Mouse (Mus musculus) lung, adult 2 months (tissue): ENCODE measurements around the gene Gns.

Source experiments
- CTCF ChIP-seq: fragments of 200-500 bp; IDR thresholded peaks from 2 replicates; pipeline ENCODE4 v1.5.1; 2011; ENCODE audit warnings: mild to moderate bottlenecking, low read length, control low read depth; ENCODE audit not compliant: insufficient read depth
- POLR2A ChIP-seq: fragments of 200-500 bp; IDR thresholded peaks from 2 replicates; pipeline ENCODE4 v1.6.1; 2011; ENCODE audit warnings: low read depth, mild to moderate bottlenecking, control low read depth, low read length, borderline replicate concordance; ENCODE audit errors: extremely low read depth

DNA sequence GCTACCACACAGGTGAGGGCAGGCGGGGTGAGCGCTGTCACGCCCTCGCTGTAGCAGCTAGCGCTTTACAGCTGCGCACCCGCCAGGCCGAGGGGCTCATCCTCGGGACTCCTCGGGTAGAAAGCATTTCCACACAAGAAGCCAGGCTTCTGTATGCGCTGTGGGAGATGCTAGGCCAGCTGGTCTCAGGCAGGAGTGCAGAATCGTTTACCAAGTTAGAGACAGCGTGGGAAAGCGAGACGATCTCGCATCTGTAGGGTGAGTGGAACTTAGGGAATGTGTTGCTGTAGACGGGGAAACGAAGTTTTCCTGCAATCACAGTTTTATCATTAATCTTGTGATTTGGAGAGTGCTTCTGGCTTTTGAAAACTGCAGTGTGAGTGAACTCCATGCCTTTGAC, 16.4 kb downstream of the Gns start:
- TF ChIP-seq CTCF (no peak), POLR2A (no peak)
